Mouse (Mus musculus) embryonic facial prominence, embryonic 11.5 days (tissue): ENCODE results near the gene Tulp1. TPM values are rescaled to one million over a fixed set of nuclear protein-coding genes. Genes with fewer than 3 reads are reported as not detected.
A peak's percentile ranks its signal among the peaks of the same experiment; 100 is the strongest.
"Not testable (repeated sequence)": the region's sequence is repeated elsewhere in the genome, so short reads cannot be mapped to it uniquely, and the experiment has no call there.

Experiments
- ATAC-seq: fragments of 200-750 bp; cut with Nextera tagmentation; replicated peaks from 2 replicates; pipeline ENCODE4 v1.8.0; 2017; ENCODE audit warnings: low read depth; ENCODE audit not compliant: insufficient number of reproducible peaks, low FRiP score, low TSS enrichment
- DNase-seq: peaks from one replicate; pipeline ENCODE4 v3.0.0-alpha.2; 2015; ENCODE audit warnings: low spot score
- H3K27ac ChIP-seq: fragments of 300-500 bp; sonication (generic); replicated peaks from 2 replicates; pipeline ENCODE4 v1.5.1; 2014; ENCODE audit warnings: mild to moderate bottlenecking, low read depth, low read length, control low read depth
- H3K27me3 ChIP-seq: fragments of 300-500 bp; sonication (generic); 2 replicates; pipeline ENCODE4 v1.6.1; 2014; ENCODE audit warnings: mild to moderate bottlenecking, low read length, moderate library complexity, mixed read lengths; ENCODE audit not compliant: control insufficient read depth, insufficient read depth
- H3K36me3 ChIP-seq: fragments of 300-500 bp; sonication (generic); replicated peaks from 2 replicates; pipeline ENCODE4 v1.6.1; 2014; ENCODE audit warnings: low read depth, mild to moderate bottlenecking, low read length, moderate library complexity, mixed read lengths; ENCODE audit not compliant: control insufficient read depth, insufficient read depth
- H3K4me1 ChIP-seq: fragments of 300-500 bp; sonication (generic); 2 replicates; pipeline ENCODE4 v1.6.1; 2014; ENCODE audit warnings: low read length, mixed read lengths; ENCODE audit not compliant: control insufficient read depth, insufficient read depth
- H3K4me2 ChIP-seq: fragments of 300-500 bp; sonication (generic); 2 replicates; pipeline ENCODE4 v1.6.1; 2014; ENCODE audit warnings: low read depth, mild to moderate bottlenecking, control low read depth, low read length, moderate library complexity
- H3K4me3 ChIP-seq: fragments of 300-500 bp; sonication (generic); 2 replicates; pipeline ENCODE4 v1.5.1; 2014; ENCODE audit warnings: low read depth, low read length, control low read depth
- H3K9ac ChIP-seq: fragments of 300-500 bp; sonication (generic); replicated peaks from 2 replicates; pipeline ENCODE4 v1.6.1; 2014; ENCODE audit warnings: mild to moderate bottlenecking, control low read depth, low read length
- H3K9me3 ChIP-seq: fragments of 300-500 bp; sonication (generic); replicated peaks from 2 replicates; pipeline ENCODE4 v1.6.1; 2016; ENCODE audit warnings: mild to moderate bottlenecking, low read length, inconsistent platforms, mixed read lengths; ENCODE audit not compliant: control insufficient read depth
- WGBS: fragments of 180-500 bp; shearing (Covaris S2); extraction: QIAGEN DNeasy Blood & Tissue Kit; methylation state at CpG from one replicate; pipeline ENCODE4 v1.1.7; 2014; 5-methylcytosine and 5-hydroxymethylcytosine counted together
- polyA plus RNA-seq: library from polyadenylated mRNA; unstranded; fragments of >200 nt; fragmentation: Nextera tagmentation; extraction: Ambion mirVana; gene quantifications from 2 replicates; pipeline ENCODE4 v1.2.1, GENCODE M21; 2014

Gene Tulp1
- polyA plus RNA-seq, 1 experiment from 2014 or later, result 3.6 TPM

DNA sequence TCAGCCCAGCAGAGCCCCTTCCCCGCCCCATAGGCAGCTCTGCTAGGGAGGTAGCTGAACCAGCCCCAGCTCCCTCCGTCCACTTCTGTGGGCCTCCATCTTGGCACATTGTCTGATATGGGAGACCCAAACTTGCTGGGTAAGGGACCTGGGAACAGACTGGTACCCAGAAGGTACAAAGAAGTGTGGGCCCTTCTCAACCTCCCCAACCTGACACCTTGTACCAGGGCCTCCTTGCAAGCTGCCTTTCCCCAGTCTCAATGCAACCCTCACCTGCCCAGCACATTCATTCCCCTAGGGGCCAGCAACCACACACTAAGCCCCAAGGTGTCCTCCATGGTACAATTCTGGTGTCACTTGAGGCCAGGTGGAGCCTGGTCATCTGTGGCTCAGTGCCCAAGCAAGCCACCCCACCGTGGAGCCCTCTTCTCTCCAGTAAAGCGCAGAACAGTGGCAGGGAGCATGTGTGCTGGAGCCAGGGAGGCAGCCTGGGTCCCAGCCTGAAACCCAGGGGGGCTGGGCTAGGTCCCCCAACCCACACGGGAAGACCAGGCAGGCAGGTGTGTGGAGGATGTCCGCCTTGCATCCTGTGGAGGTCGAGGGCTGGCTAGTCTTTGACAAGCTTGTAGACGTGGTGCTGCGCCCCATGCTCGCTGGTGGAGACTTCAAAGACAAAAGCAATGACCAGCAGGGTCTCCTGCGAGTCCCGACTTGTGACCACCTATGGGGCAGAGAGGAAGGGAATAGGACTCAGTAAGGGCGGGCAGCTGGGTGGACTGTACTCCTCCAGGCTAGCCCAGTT is 32.7 kb downstream of the Tulp1 start:
- Histone ChIP-seq H3K27me3 (no peaks in the 10 kb centered on the region), H3K9me3 (no peaks in the 10 kb centered on the region), H3K4me3 (no peak overlapping the region), H3K9ac (no peak overlapping the region), H3K36me3 (peaks cover 3% of the 10 kb centered on the region; the same call in 1 of the 2 replicates), H3K4me2 (no peak overlapping the region), H3K4me1 (peaks cover 9% of the 10 kb centered on the region), H3K27ac (0 out of 2 replicates have a peak overlapping the region, but pooled peaks have one; percentile 22)
- ATAC-seq (no peak), DNase-seq (no peak)
- 45% methylated on average over 13 of the region's 13 CpGs for WGBS

DNA sequence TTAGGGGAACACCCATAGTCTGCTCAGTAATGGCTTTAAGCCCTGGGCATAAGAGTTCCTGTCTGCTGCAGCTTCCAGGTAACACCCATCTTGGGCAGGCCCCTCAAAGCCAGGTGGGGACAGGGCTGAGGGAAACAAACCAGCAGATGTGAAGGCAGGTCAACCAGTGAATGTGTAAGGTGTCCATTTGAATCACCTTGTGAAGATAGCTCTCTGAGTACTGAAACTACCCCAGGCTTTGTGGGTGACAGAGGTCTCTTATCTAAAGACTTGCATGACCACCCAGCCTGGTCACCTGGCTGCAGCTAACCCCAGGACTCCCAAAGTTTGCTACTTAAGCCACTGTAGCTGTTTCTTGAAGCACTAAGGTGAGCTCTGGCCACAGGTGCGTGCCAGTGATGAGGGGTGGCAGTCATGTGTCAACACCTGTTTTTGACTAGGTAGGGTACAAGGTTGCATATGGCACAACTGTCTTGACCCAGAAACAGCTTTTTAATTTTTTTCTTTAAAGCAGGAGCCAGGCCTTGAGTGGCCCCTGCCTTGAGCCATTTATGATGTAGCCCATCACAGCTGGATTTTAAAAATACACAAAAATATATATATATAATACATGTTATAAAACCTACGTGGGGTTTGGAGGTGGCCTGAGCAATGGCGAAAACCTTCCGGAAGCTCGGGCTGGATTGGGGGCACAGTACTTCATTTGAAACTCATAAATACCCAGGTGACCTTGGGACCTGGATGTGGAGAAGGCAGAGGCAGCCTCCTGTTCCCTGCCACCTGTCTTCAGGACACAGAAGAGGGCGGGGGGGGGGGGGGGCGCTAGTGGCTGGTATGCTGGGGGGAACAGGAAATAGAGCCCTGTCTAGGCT is 33.5 kb downstream of the Tulp1 start:
- peak; percentile 13 for DNase-seq
- Histone ChIP-seq H3K4me3 (no peak overlapping the region), H3K27me3 (no peaks in the 10 kb centered on the region), H3K4me2 (no peak overlapping the region), H3K9ac (no peak overlapping the region), H3K9me3 (no peaks in the 10 kb centered on the region), H3K4me1 (peaks cover 10% of the 10 kb centered on the region), H3K27ac (no peak overlapping the region), H3K36me3 (peaks cover 2% of the 10 kb centered on the region; the same call in 1 of the 2 replicates)
- ATAC-seq, result no peak
- WGBS, result 35% methylated on average over 5 of the region's 7 CpGs

DNA sequence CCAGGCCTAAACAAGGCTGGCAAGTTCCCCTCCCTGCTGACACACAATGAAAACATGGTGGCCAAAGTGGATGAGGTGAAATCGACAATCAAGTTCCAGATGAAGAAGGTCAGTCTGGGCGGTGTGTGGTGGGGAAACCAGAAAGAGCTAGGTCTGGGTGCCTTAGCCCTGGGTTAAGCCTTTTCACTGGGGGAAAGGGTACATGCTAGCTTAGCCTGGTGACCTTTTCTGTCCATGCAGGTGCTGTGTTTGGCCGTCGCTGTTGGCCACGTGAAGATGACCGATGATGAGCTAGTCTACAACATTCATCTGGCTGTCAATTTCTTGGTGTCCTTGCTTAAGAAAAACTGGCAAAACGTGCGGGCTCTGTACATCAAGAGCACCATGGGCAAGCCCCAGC is 34.4 kb downstream of the Tulp1 start:
- not testable (repeated sequence) for DNase-seq, ATAC-seq, H3K36me3 ChIP-seq, H3K27ac ChIP-seq, H3K4me1 ChIP-seq, H3K9me3 ChIP-seq, H3K4me2 ChIP-seq, H3K4me3 ChIP-seq, H3K27me3 ChIP-seq, H3K9ac ChIP-seq
- 70% methylated on average over 6 of the region's 8 CpGs for WGBS

DNA sequence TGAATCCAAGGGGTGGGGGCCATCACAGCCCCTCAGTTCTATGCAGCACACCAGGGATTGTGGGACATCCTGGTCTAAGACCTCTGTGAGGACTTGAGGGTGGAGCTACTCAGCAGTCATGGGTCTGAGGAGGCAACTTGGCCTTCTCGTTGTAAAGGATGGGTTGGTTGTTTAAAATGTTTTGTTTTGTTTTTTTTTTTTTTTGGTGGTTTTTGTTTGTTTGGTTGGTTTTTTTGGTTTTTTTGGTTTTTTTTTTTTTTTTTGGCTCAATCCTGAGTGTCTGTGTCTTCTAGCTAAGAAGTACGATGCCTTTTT is 34.8 kb downstream of the Tulp1 start:
- H3K4me1 ChIP-seq, result peaks cover 10% of the 10 kb centered on the region
- 40% methylated on average over 2 of the region's 2 CpGs for WGBS
- no peaks in the 10 kb centered on the region for H3K9me3 ChIP-seq
- H3K9ac ChIP-seq, result peak overlapping the region; percentile 91
- H3K4me2 ChIP-seq, result peak overlapping the region; percentile 62
- peaks cover 2% of the 10 kb centered on the region; the same call in 1 of the 2 replicates for H3K36me3 ChIP-seq
- no peak for ATAC-seq
- H3K27me3 ChIP-seq, result no peaks in the 10 kb centered on the region
- no peak for DNase-seq
- H3K4me3 ChIP-seq, result peak overlapping the region; percentile 94
- H3K27ac ChIP-seq, result no peak overlapping the region

DNA sequence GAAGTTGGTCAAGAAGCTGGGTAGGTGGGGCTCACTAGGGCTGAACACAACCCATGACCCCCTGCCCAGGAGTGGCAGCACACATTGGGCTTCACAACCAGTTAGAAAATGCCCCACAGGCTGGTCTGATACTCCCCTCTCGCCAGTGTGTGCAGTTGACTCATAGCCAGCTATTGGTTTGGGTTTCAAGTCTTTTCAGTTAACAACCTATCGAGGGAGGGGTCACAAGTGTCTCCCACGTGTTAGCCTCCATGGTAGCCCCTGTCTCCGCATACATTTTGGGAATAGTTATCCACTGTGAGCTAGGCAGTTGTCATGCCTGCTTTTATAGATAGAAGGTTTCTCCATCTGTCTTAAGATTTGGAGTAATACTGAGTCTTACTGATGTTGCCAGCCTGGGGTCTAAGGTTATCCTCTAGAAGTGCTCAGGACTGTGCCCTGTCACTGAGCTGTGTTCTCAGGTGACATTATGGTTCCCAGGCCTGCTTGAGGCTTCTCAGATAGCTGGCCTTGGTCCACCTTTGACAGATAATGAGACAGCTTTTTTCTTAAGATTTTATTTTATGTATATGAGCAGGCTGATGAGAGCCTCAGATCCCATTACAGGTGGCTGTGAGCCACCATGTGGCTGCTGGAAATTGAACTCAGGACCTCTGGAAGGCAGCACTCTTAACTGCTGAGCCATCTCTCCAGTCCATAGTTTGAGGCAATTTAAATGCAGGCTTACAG is 35.4 kb downstream of the Tulp1 start:
- Histone ChIP-seq H3K4me1 (peaks cover 10% of the 10 kb centered on the region), H3K36me3 (peaks cover 2% of the 10 kb centered on the region; the same call in 1 of the 2 replicates), H3K27me3 (no peaks in the 10 kb centered on the region), H3K9me3 (no peaks in the 10 kb centered on the region), H3K9ac (peak overlapping the region; percentile 91), H3K4me3 (peak overlapping the region; percentile 94), H3K27ac (peak overlapping the region; percentile 94), H3K4me2 (peak overlapping the region; percentile 62)
- DNase-seq (peak; percentile 15), ATAC-seq (no peak)
- WGBS, result 6% methylated on average over 4 of the region's 4 CpGs

DNA sequence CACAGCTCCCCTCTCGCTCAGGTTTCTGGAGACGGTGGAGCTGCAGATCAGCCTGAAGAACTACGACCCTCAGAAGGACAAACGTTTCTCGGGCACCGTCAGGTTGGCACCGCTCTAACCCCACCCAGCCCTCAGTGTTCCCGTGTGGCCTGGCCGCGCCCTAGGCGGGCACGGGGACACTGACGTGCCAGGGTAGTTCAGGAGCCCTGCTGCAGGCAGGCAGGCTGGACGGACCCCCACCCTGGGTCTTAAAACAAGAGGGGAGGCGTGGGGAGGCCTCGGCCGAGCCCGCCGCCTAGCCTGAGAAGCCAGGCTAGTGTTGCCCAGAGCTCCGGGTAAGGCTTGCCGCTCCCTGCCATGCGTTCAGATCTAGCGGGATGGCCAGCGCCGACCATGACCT is 36.1 kb downstream of the Tulp1 start:
- H3K4me2 ChIP-seq, result peak overlapping the region; percentile 62
- peak overlapping the region; percentile 94 for H3K27ac ChIP-seq
- no peak for ATAC-seq
- peak overlapping the region; percentile 91 for H3K9ac ChIP-seq
- under 1% methylated on average over 25 of the region's 25 CpGs for WGBS
- peak overlapping the region; percentile 94 for H3K4me3 ChIP-seq
- DNase-seq, result no peak
- H3K27me3 ChIP-seq, result no peaks in the 10 kb centered on the region
- H3K4me1 ChIP-seq, result peaks cover 10% of the 10 kb centered on the region
- H3K36me3 ChIP-seq, result peaks cover 2% of the 10 kb centered on the region; the same call in 1 of the 2 replicates
- no peaks in the 10 kb centered on the region for H3K9me3 ChIP-seq

DNA sequence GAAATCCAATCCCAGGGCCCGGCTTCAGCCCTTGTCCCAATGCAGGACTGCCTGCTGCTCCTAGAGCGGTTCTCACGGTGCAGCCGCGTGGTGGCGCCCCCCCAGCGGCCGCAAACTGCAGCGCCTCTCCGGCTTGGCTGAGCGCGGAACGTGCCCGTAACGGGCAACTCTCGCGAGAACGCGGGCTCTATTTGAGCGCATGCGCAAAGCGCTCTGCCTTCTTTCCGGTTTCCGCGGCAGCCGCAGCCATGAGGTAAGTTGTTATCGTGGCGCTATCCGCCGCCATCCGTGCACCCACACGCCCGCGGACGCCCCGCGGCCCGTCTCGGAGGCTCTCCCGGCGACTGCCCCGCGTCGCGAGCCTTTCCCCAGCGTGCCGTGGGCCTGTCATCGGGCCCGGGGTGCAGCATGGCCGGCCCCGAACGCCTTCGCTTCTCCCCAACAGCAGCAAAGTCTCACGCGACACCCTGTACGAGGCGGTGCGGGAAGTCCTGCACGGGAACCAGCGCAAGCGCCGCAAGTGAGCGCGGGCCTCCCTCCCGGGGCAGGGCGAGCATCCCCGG is 36.6 kb downstream of the Tulp1 start, which contains the start of gene Rpl10a:
TSS of gene Rpl10a (plus strand) at position 106 of the 563 bp plus-strand sequence.
- Histone ChIP-seq H3K27me3 (no peaks in the 10 kb centered on the region), H3K27ac (peak within 1 kb of the TSS; percentile 94), H3K4me3 (peak within 1 kb of the TSS; percentile 94), H3K4me1 (peaks cover 10% of the 10 kb centered on the region), H3K9me3 (no peaks in the 10 kb centered on the region), H3K36me3 (peaks cover 2% of the 10 kb centered on the region; the same call in 1 of the 2 replicates), H3K4me2 (peak within 1 kb of the TSS; percentile 62), H3K9ac (peak within 1 kb of the TSS; percentile 91)
- ATAC-seq, result peak; percentile 81
- under 1% methylated on average over 66 of the region's 67 CpGs for WGBS
- peak; percentile 98 for DNase-seq
